Mouse (Mus musculus): ENCODE measurements around the gene Ilk. TPM values are rescaled to one million over a fixed set of nuclear protein-coding genes. Genes with fewer than 3 reads are reported as not detected.

Ilk gene
- polyA plus RNA-seq, 1 experiment from 2014 or later = 401 TPM

DNA sequence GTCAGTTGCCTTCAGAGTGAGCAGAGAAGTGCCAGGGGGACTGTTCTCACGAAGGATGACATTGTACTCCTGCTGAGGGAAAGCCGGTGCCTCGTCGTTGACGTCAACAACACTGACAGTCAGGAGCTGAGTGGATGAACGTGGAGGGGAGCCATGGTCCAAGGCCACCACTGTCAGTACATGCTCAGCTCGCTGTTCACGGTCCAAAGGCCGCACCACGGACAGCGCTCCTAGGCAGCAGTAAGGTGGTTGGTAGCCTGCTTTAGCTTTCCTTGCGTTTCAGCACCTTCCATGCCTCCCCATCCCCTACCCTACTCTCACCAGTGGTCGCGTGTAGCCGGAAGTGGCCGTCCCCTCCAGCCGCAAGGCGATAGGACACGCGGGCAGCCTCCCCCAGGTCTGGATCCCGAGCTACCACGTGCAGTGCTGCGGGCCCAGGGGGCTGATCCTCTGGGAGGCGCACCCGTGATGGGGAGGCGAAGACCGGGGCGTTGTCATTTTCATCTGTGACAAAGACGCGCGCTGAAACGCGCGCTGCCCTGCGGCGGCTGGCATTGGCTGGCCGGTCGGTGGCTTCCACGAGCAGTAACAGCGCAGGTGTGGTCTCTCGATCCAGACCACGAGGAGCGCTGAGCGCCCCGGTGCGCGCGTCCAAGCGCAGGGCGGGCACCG is 25.6 kb downstream of the Ilk start:
- H3K9ac ChIP-seq (ENCODE audit: low read length) = no peak overlapping the region
- no peaks in the 10 kb centered on the region for H3K9me3 ChIP-seq (ENCODE audit: control insufficient read depth, low read length)
- H3K36me3 ChIP-seq (ENCODE audit: control insufficient read depth, insufficient read depth, low read length) = peaks cover 76% of the 10 kb centered on the region
- 21% methylated on average over 51 of the region's 51 CpGs for WGBS
- peaks cover 22% of the 10 kb centered on the region for H3K27me3 ChIP-seq (ENCODE audit: control insufficient read depth, insufficient read depth, low read length)
- peak overlapping the region; percentile 24 to 39 for H3K4me3 ChIP-seq (ENCODE audit: control insufficient read depth in 1 of 2, insufficient read depth in 1 of 2, low read depth in 1 of 2, low read length in 2 of 2)
- peaks cover 0 to 4% of the 10 kb centered on the region in 2 experiments; a peak in 1 of 4 replicates for H3K4me1 ChIP-seq (ENCODE audit: control insufficient read depth in 2 of 2, insufficient read depth in 2 of 2, low read length in 2 of 2)
- ATAC-seq (ENCODE audit: insufficient number of reproducible peaks, insufficient read depth, low FRiP score, low read depth) = 0 out of 2 replicates have a peak, but pooled peaks have one; percentile 27
- H3K4me2 ChIP-seq (ENCODE audit: low read length) = peak overlapping the region; percentile 84
- no peak overlapping the region for H3K27ac ChIP-seq (replicated peaks in 1 of 2; ENCODE audit: control insufficient read depth in 1 of 2, insufficient read depth in 1 of 2, low read depth in 2 of 2, low read length in 2 of 2)

DNA sequence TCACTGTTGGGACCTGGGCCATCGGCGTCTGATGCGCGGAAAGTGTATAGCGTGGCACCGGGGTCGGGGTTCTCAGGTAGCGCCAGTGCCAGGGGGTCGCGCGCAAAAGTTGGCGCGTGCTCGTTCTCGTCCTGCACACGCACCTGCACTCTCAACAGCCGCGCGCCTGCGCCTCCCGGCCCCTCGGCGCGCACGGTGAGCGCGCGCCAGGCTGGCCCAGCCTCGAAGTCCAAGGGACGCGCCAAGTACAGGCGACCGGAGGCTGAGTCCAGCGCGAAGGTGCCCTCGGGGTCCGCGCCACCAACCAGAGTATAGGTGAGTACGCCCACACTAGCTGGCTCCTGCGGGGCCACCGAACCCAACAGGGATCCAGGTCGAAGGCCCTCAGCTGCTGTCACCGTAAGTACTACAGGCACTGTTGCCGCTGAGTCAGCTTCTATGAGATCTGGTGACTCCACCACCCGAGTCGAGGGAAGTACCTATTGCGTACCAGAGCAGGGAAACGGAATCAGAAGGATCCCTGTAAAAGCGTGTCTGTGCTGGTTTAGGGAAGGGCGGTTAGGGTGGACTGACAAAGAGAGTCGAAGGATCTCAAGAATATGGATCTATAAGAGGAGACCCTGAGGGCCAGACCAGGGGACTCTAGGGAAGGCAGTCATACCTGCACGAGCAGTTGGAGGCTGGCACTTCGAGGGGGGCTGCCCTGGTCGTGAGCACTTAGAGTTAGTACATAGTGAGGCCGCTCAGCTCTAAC is 26.3 kb downstream of the Ilk start:
- H3K4me3 ChIP-seq (ENCODE audit: control insufficient read depth in 1 of 2, insufficient read depth in 1 of 2, low read depth in 1 of 2, low read length in 2 of 2) = peak overlapping the region; percentile 24 to 39
- peaks cover 69% of the 10 kb centered on the region for H3K36me3 ChIP-seq (ENCODE audit: control insufficient read depth, insufficient read depth, low read length)
- peak overlapping the region; percentile 84 for H3K4me2 ChIP-seq (ENCODE audit: low read length)
- WGBS = 34% methylated on average over 55 of the region's 55 CpGs
- peaks cover 0 to 7% of the 10 kb centered on the region in 2 experiments; a peak in 1 of 4 replicates for H3K4me1 ChIP-seq (ENCODE audit: control insufficient read depth in 2 of 2, insufficient read depth in 2 of 2, low read length in 2 of 2)
- H3K9me3 ChIP-seq (ENCODE audit: control insufficient read depth, low read length) = no peaks in the 10 kb centered on the region
- no peak for ATAC-seq (ENCODE audit: insufficient number of reproducible peaks, insufficient read depth, low FRiP score, low read depth)
- peaks cover 22% of the 10 kb centered on the region for H3K27me3 ChIP-seq (ENCODE audit: control insufficient read depth, insufficient read depth, low read length)
- H3K27ac ChIP-seq (replicated peaks in 1 of 2; ENCODE audit: control insufficient read depth in 1 of 2, insufficient read depth in 1 of 2, low read depth in 2 of 2, low read length in 2 of 2) = no peak overlapping the region
- peak overlapping the region; percentile 34; the same call in 1 of the 2 replicates for H3K9ac ChIP-seq (ENCODE audit: low read length)

DNA sequence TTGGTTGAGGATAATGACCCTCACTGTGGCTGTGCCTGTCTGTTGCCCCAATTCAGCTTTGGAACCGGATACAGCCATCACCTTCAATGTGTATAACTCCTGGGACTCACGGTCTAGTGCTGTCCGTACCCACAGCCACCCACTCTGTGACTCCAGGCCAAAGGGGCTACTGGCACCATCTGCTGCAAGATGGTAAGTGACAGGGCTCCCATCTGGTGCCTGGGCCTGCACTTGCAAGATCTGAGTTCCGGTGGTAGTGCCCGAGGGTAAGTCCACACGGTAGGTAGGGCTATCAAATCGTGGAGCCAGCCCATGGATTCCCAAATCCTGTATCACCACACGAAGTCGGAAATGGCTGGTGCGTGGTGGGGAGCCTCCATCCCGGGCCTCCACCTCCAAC is 27.9 kb downstream of the Ilk start:
- 86% methylated on average over 11 of the region's 11 CpGs for WGBS
- peaks cover 53% of the 10 kb centered on the region for H3K36me3 ChIP-seq (ENCODE audit: control insufficient read depth, insufficient read depth, low read length)
- peaks cover 22% of the 10 kb centered on the region for H3K27me3 ChIP-seq (ENCODE audit: control insufficient read depth, insufficient read depth, low read length)
- H3K4me2 ChIP-seq (ENCODE audit: low read length) = no peak overlapping the region
- no peak overlapping the region for H3K9ac ChIP-seq (ENCODE audit: low read length)
- no peaks in the 10 kb centered on the region for H3K9me3 ChIP-seq (ENCODE audit: control insufficient read depth, low read length)
- no peak for ATAC-seq (ENCODE audit: insufficient number of reproducible peaks, insufficient read depth, low FRiP score, low read depth)
- no peak overlapping the region for H3K4me3 ChIP-seq (ENCODE audit: control insufficient read depth in 1 of 2, insufficient read depth in 1 of 2, low read depth in 1 of 2, low read length in 2 of 2)
- H3K27ac ChIP-seq (replicated peaks in 1 of 2; ENCODE audit: control insufficient read depth in 1 of 2, insufficient read depth in 1 of 2, low read depth in 2 of 2, low read length in 2 of 2) = no peak overlapping the region
- H3K4me1 ChIP-seq (ENCODE audit: control insufficient read depth in 2 of 2, insufficient read depth in 2 of 2, low read length in 2 of 2) = peaks cover 3 to 12% of the 10 kb centered on the region in 2 experiments; a peak in 3 of 4 replicates

DNA sequence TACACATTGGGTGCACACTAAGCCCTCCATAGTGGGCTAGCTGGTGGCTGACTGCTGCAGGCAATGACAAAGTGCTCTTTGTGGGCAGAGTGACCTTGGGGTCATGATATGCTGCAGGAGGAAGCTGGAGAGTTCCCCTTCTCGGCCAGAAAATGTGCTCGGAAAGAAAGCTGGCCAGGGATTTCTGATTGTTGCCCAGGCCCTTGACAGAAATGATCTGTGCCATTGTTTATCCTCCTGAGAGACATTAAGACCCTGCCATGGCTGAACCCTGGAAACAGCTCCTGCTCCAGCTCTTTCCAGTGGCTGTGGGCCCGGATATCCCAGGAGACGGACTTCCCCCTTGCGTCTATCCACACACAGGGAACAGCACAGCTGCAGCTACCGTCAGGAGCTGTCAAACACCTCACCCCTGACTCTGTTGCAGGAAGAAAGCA is 31.4 kb downstream of the Ilk start:
- Histone ChIP-seq H3K4me2 (ENCODE audit: low read length) (no peak overlapping the region), H3K4me1 (ENCODE audit: control insufficient read depth in 2 of 2, insufficient read depth in 2 of 2, low read length in 2 of 2) (peaks cover 3 to 12% of the 10 kb centered on the region in 2 experiments; a peak in 3 of 4 replicates), H3K4me3 (ENCODE audit: control insufficient read depth in 1 of 2, insufficient read depth in 1 of 2, low read depth in 1 of 2, low read length in 2 of 2) (no peak overlapping the region), H3K27ac (replicated peaks in 1 of 2; ENCODE audit: control insufficient read depth in 1 of 2, insufficient read depth in 1 of 2, low read depth in 2 of 2, low read length in 2 of 2) (peak overlapping the region; percentile 14 to 55; a peak in 1 of 4 replicates), H3K9ac (ENCODE audit: low read length) (no peak overlapping the region), H3K9me3 (ENCODE audit: control insufficient read depth, low read length) (no peaks in the 10 kb centered on the region), H3K36me3 (ENCODE audit: control insufficient read depth, insufficient read depth, low read length) (peaks cover 60% of the 10 kb centered on the region), H3K27me3 (ENCODE audit: control insufficient read depth, insufficient read depth, low read length) (peaks cover 11% of the 10 kb centered on the region)
- no peak for ATAC-seq (ENCODE audit: insufficient number of reproducible peaks, insufficient read depth, low FRiP score, low read depth)
- 31% methylated on average over 6 of the region's 6 CpGs for WGBS

DNA sequence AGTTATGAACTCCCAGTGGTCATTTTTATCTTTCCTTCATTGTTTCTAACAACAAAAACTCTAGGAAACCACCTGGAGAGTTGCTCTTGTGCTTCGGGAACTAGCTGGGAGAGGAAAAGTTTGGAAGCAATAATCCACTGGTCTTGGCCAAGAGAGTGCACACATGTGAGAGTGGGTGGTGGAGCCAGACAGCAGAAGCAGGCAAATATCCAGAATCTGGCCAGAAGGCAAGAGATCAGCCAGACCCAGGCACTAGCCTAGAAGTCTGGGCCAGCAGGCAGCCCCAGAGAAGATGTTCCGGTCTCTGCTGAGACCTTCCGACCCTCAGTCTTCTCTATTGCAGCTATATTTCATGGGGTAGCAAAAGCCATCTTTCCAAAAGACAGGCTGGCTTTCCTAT is 33.6 kb downstream of the Ilk start:
- Histone ChIP-seq H3K4me1 (ENCODE audit: control insufficient read depth in 2 of 2, insufficient read depth in 2 of 2, low read length in 2 of 2) (peaks cover 5 to 17% of the 10 kb centered on the region in 2 experiments; a peak in 3 of 4 replicates), H3K36me3 (ENCODE audit: control insufficient read depth, insufficient read depth, low read length) (peaks cover 41% of the 10 kb centered on the region), H3K9me3 (ENCODE audit: control insufficient read depth, low read length) (no peaks in the 10 kb centered on the region), H3K4me2 (ENCODE audit: low read length) (no peak overlapping the region), H3K9ac (ENCODE audit: low read length) (no peak overlapping the region), H3K4me3 (ENCODE audit: control insufficient read depth in 1 of 2, insufficient read depth in 1 of 2, low read depth in 1 of 2, low read length in 2 of 2) (no peak overlapping the region), H3K27me3 (ENCODE audit: control insufficient read depth, insufficient read depth, low read length) (no peaks in the 10 kb centered on the region), H3K27ac (replicated peaks in 1 of 2; ENCODE audit: control insufficient read depth in 1 of 2, insufficient read depth in 1 of 2, low read depth in 2 of 2, low read length in 2 of 2) (no peak overlapping the region)
- 91% methylated on average over 3 of the region's 3 CpGs for WGBS
- no peak for ATAC-seq (ENCODE audit: insufficient number of reproducible peaks, insufficient read depth, low FRiP score, low read depth)

DNA sequence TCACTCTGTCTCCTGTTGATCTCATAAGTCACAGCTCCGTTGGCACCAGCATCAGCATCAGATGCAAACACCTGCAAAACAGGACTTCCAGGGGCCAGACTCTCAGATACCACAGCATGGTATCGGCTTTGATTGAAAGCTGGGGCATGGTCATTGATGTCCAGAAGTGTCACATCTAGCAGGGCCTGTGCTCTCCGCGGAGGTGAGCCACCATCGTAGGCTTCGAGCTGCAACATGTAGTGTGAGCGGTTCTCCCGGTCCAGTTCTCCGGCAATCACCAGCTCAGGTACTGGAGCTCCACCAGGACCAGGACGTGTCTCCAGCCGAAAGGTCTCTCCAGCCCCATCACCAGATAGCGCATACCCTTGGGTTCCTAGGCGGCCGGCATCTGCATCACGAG is 35.9 kb downstream of the Ilk start:
- no peak overlapping the region for H3K4me3 ChIP-seq (ENCODE audit: control insufficient read depth in 1 of 2, insufficient read depth in 1 of 2, low read depth in 1 of 2, low read length in 2 of 2)
- H3K27me3 ChIP-seq (ENCODE audit: control insufficient read depth, insufficient read depth, low read length) = no peaks in the 10 kb centered on the region
- no peak for ATAC-seq (ENCODE audit: insufficient number of reproducible peaks, insufficient read depth, low FRiP score, low read depth)
- no peak overlapping the region for H3K4me2 ChIP-seq (ENCODE audit: low read length)
- H3K27ac ChIP-seq (replicated peaks in 1 of 2; ENCODE audit: control insufficient read depth in 1 of 2, insufficient read depth in 1 of 2, low read depth in 2 of 2, low read length in 2 of 2) = no peak overlapping the region
- H3K36me3 ChIP-seq (ENCODE audit: control insufficient read depth, insufficient read depth, low read length) = peaks cover 29% of the 10 kb centered on the region
- 91% methylated on average over 15 of the region's 15 CpGs for WGBS
- no peaks in the 10 kb centered on the region for H3K9me3 ChIP-seq (ENCODE audit: control insufficient read depth, low read length)
- H3K9ac ChIP-seq (ENCODE audit: low read length) = no peak overlapping the region
- H3K4me1 ChIP-seq (ENCODE audit: control insufficient read depth in 2 of 2, insufficient read depth in 2 of 2, low read length in 2 of 2) = peaks cover 5 to 19% of the 10 kb centered on the region in 2 experiments; a peak in 3 of 4 replicates

DNA sequence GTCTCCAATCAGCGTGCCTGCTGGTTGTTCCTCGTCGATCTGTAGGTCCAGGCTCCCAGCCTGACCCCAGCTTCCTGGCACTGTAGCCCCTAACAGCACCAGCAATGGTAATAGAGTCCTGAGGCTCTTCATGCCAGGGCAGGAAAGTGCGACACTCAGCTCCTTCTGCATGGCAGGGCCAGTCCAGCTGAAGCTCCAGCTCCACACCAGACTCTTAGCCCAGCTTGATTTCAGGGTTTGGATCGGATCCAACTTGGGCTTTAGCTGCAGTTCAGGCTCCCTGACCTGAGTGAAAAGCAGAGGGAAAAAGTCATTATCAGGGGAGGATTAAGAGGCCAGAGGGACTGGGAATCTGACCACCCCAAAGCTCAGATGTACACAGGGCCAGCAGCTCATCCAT is 36.6 kb downstream of the Ilk start:
- Histone ChIP-seq H3K9ac (ENCODE audit: low read length) (no peak overlapping the region), H3K27me3 (ENCODE audit: control insufficient read depth, insufficient read depth, low read length) (no peaks in the 10 kb centered on the region), H3K4me1 (ENCODE audit: control insufficient read depth in 2 of 2, insufficient read depth in 2 of 2, low read length in 2 of 2) (peaks cover 6 to 15% of the 10 kb centered on the region in 2 experiments; a peak in 3 of 4 replicates), H3K4me2 (ENCODE audit: low read length) (no peak overlapping the region), H3K36me3 (ENCODE audit: control insufficient read depth, insufficient read depth, low read length) (peaks cover 29% of the 10 kb centered on the region), H3K27ac (replicated peaks in 1 of 2; ENCODE audit: control insufficient read depth in 1 of 2, insufficient read depth in 1 of 2, low read depth in 2 of 2, low read length in 2 of 2) (no peak overlapping the region), H3K9me3 (ENCODE audit: control insufficient read depth, low read length) (no peaks in the 10 kb centered on the region), H3K4me3 (ENCODE audit: control insufficient read depth in 1 of 2, insufficient read depth in 1 of 2, low read depth in 1 of 2, low read length in 2 of 2) (no peak overlapping the region)
- WGBS = 75% methylated on average over 5 of the region's 5 CpGs
- ATAC-seq (ENCODE audit: insufficient number of reproducible peaks, insufficient read depth, low FRiP score, low read depth) = no peak
